Mouse (Mus musculus) testis, adult 2 months (tissue): ENCODE results near the gene Arhgef3. TPM values are rescaled to one million over a fixed set of nuclear protein-coding genes. Genes with fewer than 3 reads are reported as not detected.

Experiments used
- H3K27ac ChIP-seq: fragments of 200-500 bp; 2 replicates; pipeline ENCODE4 v1.5.1; 2012; ENCODE audit warnings: low read depth, low read length; ENCODE audit not compliant: control insufficient read depth, insufficient read depth
- H3K27me3 ChIP-seq: fragments of 200-500 bp; 2 replicates; pipeline ENCODE4 v1.6.1; 2012; ENCODE audit warnings: mild to moderate bottlenecking, low read length, moderate library complexity; ENCODE audit not compliant: control insufficient read depth, insufficient read depth
- H3K36me3 ChIP-seq: fragments of 200-500 bp; 2 replicates; pipeline ENCODE4 v1.6.1; 2012; ENCODE audit warnings: mild to moderate bottlenecking, low read length; ENCODE audit not compliant: control insufficient read depth, insufficient read depth
- H3K4me1 ChIP-seq: fragments of 200-500 bp; 2 replicates; pipeline ENCODE4 v1.6.1; 2012; ENCODE audit warnings: low read length; ENCODE audit not compliant: control insufficient read depth, insufficient read depth
- H3K4me3 ChIP-seq: fragments of 200-500 bp; 2 replicates; pipeline ENCODE4 v1.5.1; 2012; ENCODE audit warnings: low read depth, mild to moderate bottlenecking, low read length, moderate library complexity, mixed read lengths; ENCODE audit not compliant: control insufficient read depth
- CTCF ChIP-seq: fragments of 200-500 bp; IDR thresholded peaks from 2 replicates; pipeline ENCODE4 v1.5.1; 2012; ENCODE audit warnings: low read depth, mild to moderate bottlenecking, inconsistent platforms, low read length, moderate library complexity; ENCODE audit not compliant: control insufficient read depth, insufficient read depth, insufficient replicate concordance
- POLR2A ChIP-seq: fragments of 200-500 bp; IDR thresholded peaks from 2 replicates; pipeline ENCODE4 v1.6.1; 2012; ENCODE audit warnings: low read depth, mild to moderate bottlenecking, inconsistent platforms, low read length, moderate library complexity; ENCODE audit not compliant: control insufficient read depth
- polyA plus RNA-seq: library from polyadenylated mRNA; depleted of rRNA; stranded (reverse); fragments of >200 nt; gene quantifications from 2 replicates; pipeline ENCODE4 v1.2.3, GENCODE M21; 2012

Gene Arhgef3
- polyA plus RNA-seq, 1 experiment: 7.7 TPM

GRCm38 (mm10) chr14:27400495-27400894 is 285.8 kb downstream of the Arhgef3 start:
- Histone ChIP-seq H3K27ac (no peak overlapping the region), H3K4me3 (no peak overlapping the region), H3K27me3 (no peaks in the 10 kb centered on the region), H3K4me1 (no peaks in the 10 kb centered on the region), H3K36me3 (no peaks in the 10 kb centered on the region; the same call in 1 of the 2 replicates)
- TF ChIP-seq CTCF: no peak
- TF ChIP-seq POLR2A: no peak

GRCm38 (mm10) chr14:27401717-27402278 is 287.1 kb downstream of the Arhgef3 start:
- H3K27me3 ChIP-seq: no peaks in the 10 kb centered on the region
- no peak overlapping the region for H3K27ac ChIP-seq
- no peaks in the 10 kb centered on the region for H3K4me1 ChIP-seq
- TF ChIP-seq CTCF: no peak
- no peak for TF ChIP-seq POLR2A
- H3K4me3 ChIP-seq: no peak overlapping the region
- no peaks in the 10 kb centered on the region; the same call in 1 of the 2 replicates for H3K36me3 ChIP-seq

- Histone ChIP-seq H3K27ac (no peak overlapping the region), H3K27me3 (no peaks in the 10 kb centered on the region), H3K36me3 (no peaks in the 10 kb centered on the region; the same call in 1 of the 2 replicates), H3K4me1 (no peaks in the 10 kb centered on the region), H3K4me3 (no peak overlapping the region)
- TF ChIP-seq POLR2A: no peak
- TF ChIP-seq CTCF: no peak
Measured at GRCm38 (mm10) chr14:27402332-27403250, 287.9 kb downstream of the Arhgef3 start.

DNA sequence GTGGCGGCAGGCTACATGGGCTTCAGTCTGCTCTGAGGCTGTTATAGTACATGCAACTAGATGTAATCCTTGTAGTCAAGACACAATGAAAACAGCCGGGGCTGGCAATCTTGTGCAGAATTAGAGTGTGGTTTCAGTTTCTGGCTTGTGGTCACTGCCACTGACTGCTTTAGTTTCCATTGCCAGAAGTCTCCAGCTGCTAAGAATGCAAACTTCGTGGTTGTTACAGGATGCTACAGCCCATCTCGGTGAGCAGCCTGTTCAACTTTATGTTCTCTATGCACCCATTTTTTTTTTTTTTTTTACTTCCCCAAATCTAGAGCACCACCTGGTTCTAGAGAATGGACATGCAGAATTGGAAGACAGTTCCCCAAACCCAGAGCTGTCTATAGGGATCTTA is 290.8 kb downstream of the Arhgef3 start:
- TF ChIP-seq POLR2A (no peak), CTCF (no peak)
- Histone ChIP-seq H3K4me1 (no peaks in the 10 kb centered on the region), H3K27me3 (no peaks in the 10 kb centered on the region), H3K27ac (no peak overlapping the region), H3K4me3 (no peak overlapping the region), H3K36me3 (no peaks in the 10 kb centered on the region; the same call in 1 of the 2 replicates)

GRCm38 (mm10) chr14:27405947-27406346 is 291.2 kb downstream of the Arhgef3 start:
- Histone ChIP-seq H3K27ac (no peak overlapping the region), H3K27me3 (no peaks in the 10 kb centered on the region), H3K4me3 (no peak overlapping the region), H3K4me1 (no peaks in the 10 kb centered on the region), H3K36me3 (no peaks in the 10 kb centered on the region; the same call in 1 of the 2 replicates)
- TF ChIP-seq POLR2A: no peak
- no peak for TF ChIP-seq CTCF

DNA sequence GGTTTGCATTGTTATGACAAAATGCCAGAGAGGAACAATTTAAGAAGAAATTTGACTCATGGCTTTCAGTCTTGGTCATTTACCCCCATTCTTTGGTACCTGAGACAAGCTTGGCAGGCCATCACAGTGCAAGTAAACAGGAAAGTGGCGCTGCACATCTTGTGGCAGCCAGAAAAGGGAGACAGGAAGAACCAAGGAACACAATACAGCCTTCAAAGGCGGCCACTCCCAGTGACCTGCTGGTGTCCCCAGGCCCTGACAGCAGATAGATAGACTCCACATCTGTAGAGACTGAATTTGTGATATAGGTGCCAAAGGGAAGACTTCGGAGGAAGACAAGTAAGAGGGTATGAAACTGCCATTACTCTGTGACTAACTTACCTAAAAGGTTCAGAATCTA is 293.5 kb downstream of the Arhgef3 start:
- H3K27me3 ChIP-seq: no peaks in the 10 kb centered on the region
- TF ChIP-seq CTCF: no peak
- H3K36me3 ChIP-seq: no peaks in the 10 kb centered on the region
- H3K4me1 ChIP-seq: no peaks in the 10 kb centered on the region
- H3K4me3 ChIP-seq: no peak overlapping the region
- no peak overlapping the region for H3K27ac ChIP-seq

DNA sequence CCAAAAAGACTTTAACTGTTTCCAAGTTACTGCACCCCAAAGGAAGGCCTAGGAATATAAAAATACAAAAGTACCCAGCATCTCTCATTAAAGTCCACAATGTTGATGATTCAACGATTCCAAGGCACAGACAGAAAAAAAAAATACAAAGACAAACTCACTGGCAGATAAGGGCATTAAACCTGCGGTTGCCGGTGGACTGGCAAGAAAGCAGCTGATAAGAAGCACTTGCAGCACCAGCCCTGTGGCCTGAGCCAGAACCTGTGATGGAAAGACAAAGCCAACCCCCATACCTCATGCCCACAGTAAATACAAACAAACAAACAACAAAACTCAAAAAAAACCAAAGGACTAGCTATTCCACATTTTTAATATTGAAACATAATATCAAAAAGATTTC is 295.0 kb downstream of the Arhgef3 start:
- TF ChIP-seq POLR2A (no peak), CTCF (no peak)
- no peaks in the 10 kb centered on the region for H3K4me1 ChIP-seq
- no peaks in the 10 kb centered on the region for H3K36me3 ChIP-seq
- no peak overlapping the region for H3K27ac ChIP-seq
- no peaks in the 10 kb centered on the region for H3K27me3 ChIP-seq
- no peak overlapping the region for H3K4me3 ChIP-seq
